In genomic region chr6:129180403-129181169, GRCm38 (mm10) we compare ENCODE assay signal across 8 mouse cellular contexts. TPM values are rescaled to one million over a fixed set of nuclear protein-coding genes. Genes with fewer than 3 reads are reported as not detected.
DNase-seq lines count a peak whose midpoint lies in the region; ATAC-seq and TF ChIP-seq lines count a peak whose summit lies in the region.

Gene Clec2d, plus strand, starts transcription at chr6:129180615.

- peak in 1 of 2 experiments; percentile 77; a peak in 2 of 4 replicates for TF ChIP-seq POLR2A in MEL (IDR thresholded peaks at IDR 0.05; ENCODE audit: control insufficient read depth in 1 of 2, insufficient read depth in 1 of 2, low read depth in 1 of 2, low read length in 2 of 2, poor library complexity in 1 of 2)

- ATAC-seq in forebrain, embryonic 15.5 days (replicated peaks) = peak; percentile 88
- ATAC-seq in lung, embryonic 14.5 days (ENCODE audit: insufficient read depth) = peak; percentile 87
- peak; percentile 95 for ATAC-seq in neutrophil, adult 5-6 weeks (ENCODE audit: extremely low read depth, insufficient number of reproducible peaks, low FRiP score, poor library complexity, severe bottlenecking)

- H3K36me3 ChIP-seq in MEL (ENCODE audit: control insufficient read depth in 1 of 2, insufficient read depth in 2 of 2, low read length in 2 of 2) = peaks cover 0 to 8% of the 10 kb centered on the region in 2 experiments; a peak in 2 of 4 replicates
- H3K36me3 ChIP-seq in forebrain, embryonic 15.5 days = no peaks in the 10 kb centered on the region
- peaks cover 17% of the 10 kb centered on the region for H3K36me3 ChIP-seq in lung, embryonic 14.5 days (ENCODE audit: insufficient read depth)

- no peaks in the 10 kb centered on the region for H3K27me3 ChIP-seq in MEL (ENCODE audit: control insufficient read depth in 1 of 2, insufficient read depth in 2 of 2, low read length in 2 of 2)
- no peaks in the 10 kb centered on the region for H3K27me3 ChIP-seq in forebrain, embryonic 15.5 days
- H3K27me3 ChIP-seq in lung, embryonic 14.5 days (ENCODE audit: insufficient read depth, low read length) = no peaks in the 10 kb centered on the region

- H3K27ac ChIP-seq in MEL (ENCODE audit: control insufficient read depth, low read depth, low read length) = peak within 1 kb of the TSS; percentile 89
- H3K27ac ChIP-seq in forebrain, embryonic 15.5 days (replicated peaks) = peak within 1 kb of the TSS; percentile 70
- peak within 1 kb of the TSS; percentile 98 for H3K27ac ChIP-seq in lung, embryonic 14.5 days (ENCODE audit: low read depth)

- no peaks in the 10 kb centered on the region for H3K9me3 ChIP-seq in MEL (replicated peaks; ENCODE audit: insufficient read depth, low read length)
- no peaks in the 10 kb centered on the region for H3K9me3 ChIP-seq in forebrain, embryonic 15.5 days
- no peaks in the 10 kb centered on the region for H3K9me3 ChIP-seq in lung, embryonic 14.5 days (ENCODE audit: low read depth, low read length)

- intact Hi-C loops in heart, postnatal 14 days (cut with DNase I) = loop anchor here (1.0 to 10.0 kb wide), 5 partner anchors 55 to 333 kb away; no protein-coding TSS in a partner anchor

- H3K4me3 ChIP-seq in MEL (ENCODE audit: control insufficient read depth in 1 of 2, insufficient read depth in 1 of 2, low read depth in 2 of 2, low read length in 2 of 2) = peak within 1 kb of the TSS; percentile 61 to 82
- peak within 1 kb of the TSS; percentile 34 for H3K4me3 ChIP-seq in forebrain, embryonic 15.5 days
- H3K4me3 ChIP-seq in lung, embryonic 14.5 days (ENCODE audit: low read depth, low read length) = peak within 1 kb of the TSS; percentile 44

- WGBS in forebrain, embryonic 15.5 days = under 1% methylated on average over 15 of the region's 15 CpGs
- under 1% methylated on average over 15 of the region's 15 CpGs for WGBS in large intestine, adult 2 months
- 1% methylated on average over 15 of the region's 15 CpGs for WGBS in lung, embryonic 14.5 days

- peak; percentile 67 for TF ChIP-seq RAD21 in MEL (IDR thresholded peaks at IDR 0.05; ENCODE audit: low read depth, low read length)

- DNase-seq in MEL (ENCODE audit: low read depth, low spot score) = peak; percentile 96
- DNase-seq in cerebellum, adult 11-12 months = peak; percentile 3
- DNase-seq in heart, postnatal 14 days = peak; percentile 80 to 86
- DNase-seq in large intestine, adult 2 months (ENCODE audit: low read depth, low spot score) = peak; percentile 100
- peak; percentile 98 for DNase-seq in lung, embryonic 14.5 days
- peak; percentile 61 for DNase-seq in testis, postnatal 14 days (ENCODE audit: low spot score)

- 0 out of 4 replicates have a peak, but pooled peaks of 1 of the 2 experiments have one; percentile 6 for TF ChIP-seq EP300 in MEL (IDR thresholded peaks at IDR 0.05; ENCODE audit: low read depth in 1 of 2, low read length in 2 of 2)

- peak within 1 kb of the TSS; percentile 45 for H3K4me2 ChIP-seq in forebrain, embryonic 15.5 days (replicated peaks)
- H3K4me2 ChIP-seq in lung, embryonic 14.5 days = peak within 1 kb of the TSS; percentile 62

- peaks cover 0 to 7% of the 10 kb centered on the region in 2 experiments; a peak in 2 of 4 replicates for H3K4me1 ChIP-seq in MEL (ENCODE audit: control insufficient read depth in 1 of 2, insufficient read depth in 2 of 2, low read length in 2 of 2)
- 0 out of 2 replicates have a peak, but pooled peaks cover 9% of the 10 kb centered on the region for H3K4me1 ChIP-seq in forebrain, embryonic 15.5 days
- peaks cover 6% of the 10 kb centered on the region for H3K4me1 ChIP-seq in lung, embryonic 14.5 days (ENCODE audit: insufficient read depth)

- peak within 1 kb of the TSS; percentile 74 for H3K9ac ChIP-seq in MEL (ENCODE audit: control insufficient read depth, low read depth, low read length, poor library complexity, severe bottlenecking)
- H3K9ac ChIP-seq in forebrain, embryonic 15.5 days (replicated peaks) = peak within 1 kb of the TSS; percentile 27
- peak within 1 kb of the TSS; percentile 60 for H3K9ac ChIP-seq in lung, embryonic 14.5 days

- TF ChIP-seq CTCF in MEL (IDR thresholded peaks at IDR 0.05 in 2 of 3, conservative IDR thresholded peaks at IDR 0.05 in 1 of 3; ENCODE audit: control insufficient read depth in 1 of 3, insufficient read depth in 1 of 3, low read depth in 2 of 3, low read length in 3 of 3, poor library complexity in 1 of 3, severe bottlenecking in 1 of 3) = peak; percentile 32 to 81 (median 69)
- peak; percentile 69 for TF ChIP-seq CTCF in lung, embryonic 14.5 days (IDR thresholded peaks at IDR 0.05; ENCODE audit: low read depth)

- H3K79me2 ChIP-seq in MEL (ENCODE audit: control insufficient read depth, insufficient read depth, low read length, poor library complexity) = peaks cover 3% of the 10 kb centered on the region

TF ChIP-seq in MEL, 35 proteins besides CTCF, POLR2A, EP300 and RAD21:
- TF ChIP-seq TBP (IDR thresholded peaks at IDR 0.05; ENCODE audit: low read depth, low read length) (peak; percentile 86), NELFE (IDR thresholded peaks at IDR 0.05; ENCODE audit: low read depth, low read length) (peak; percentile 73), USF1 (IDR thresholded peaks at IDR 0.05; ENCODE audit: low read depth, low read length) (no peak), E2F4 (IDR thresholded peaks at IDR 0.05; ENCODE audit: borderline replicate concordance, low read depth, low read length) (no peak), ZKSCAN1 (IDR thresholded peaks at IDR 0.05; ENCODE audit: low read depth, low read length) (no peak), GABPA (IDR thresholded peaks at IDR 0.05; ENCODE audit: low read depth, low read length) (no peak), ZC3H11A (IDR thresholded peaks at IDR 0.05; ENCODE audit: low read depth, low read length) (peak; percentile 73), MAZ (IDR thresholded peaks at IDR 0.05; ENCODE audit: low read depth, low read length) (peak; percentile 61; the same call in 1 of the 2 replicates), RCOR1 (IDR thresholded peaks at IDR 0.05; ENCODE audit: low read depth, low read length) (peak; percentile 62), USF2 (IDR thresholded peaks at IDR 0.05; ENCODE audit: borderline replicate concordance in 1 of 2, insufficient read depth in 1 of 2, low read depth in 1 of 2, low read length in 2 of 2) (no peak), MXI1 (IDR thresholded peaks at IDR 0.05; ENCODE audit: low read depth, low read length) (peak; percentile 68), CHD2 (IDR thresholded peaks at IDR 0.05; ENCODE audit: low read length) (no peak), SIN3A (IDR thresholded peaks at IDR 0.05; ENCODE audit: low read length) (peak; percentile 75), TCF12 (IDR thresholded peaks at IDR 0.05; ENCODE audit: low read depth, low read length) (no peak), MYC (IDR thresholded peaks at IDR 0.05; ENCODE audit: low read depth, low read length) (peak; percentile 62; the same call in 1 of the 2 replicates), UBTF (IDR thresholded peaks at IDR 0.05; ENCODE audit: borderline replicate concordance, insufficient read depth, low read depth, low read length) (no peak), JUND (IDR thresholded peaks at IDR 0.05; ENCODE audit: low read depth, low read length) (0 out of 2 replicates have a peak, but pooled peaks have one; percentile 32), MAX (IDR thresholded peaks at IDR 0.05; ENCODE audit: low read length) (peak; percentile 60; the same call in 1 of the 2 replicates), MEF2A (IDR thresholded peaks at IDR 0.05; ENCODE audit: extremely low read depth, insufficient replicate concordance, low read depth, low read length, poor library complexity, severe bottlenecking) (no peak), ZMIZ1 (IDR thresholded peaks at IDR 0.05; ENCODE audit: low read depth, low read length) (peak; percentile 60; the same call in 1 of the 2 replicates), NRF1 (IDR thresholded peaks at IDR 0.05; ENCODE audit: insufficient read depth, low read depth, low read length, poor library complexity, severe bottlenecking) (no peak), MYB (IDR thresholded peaks at IDR 0.05; ENCODE audit: low read depth, low read length) (no peak), KAT2A (conservative IDR thresholded peaks at IDR 0.05; ENCODE audit: low read depth, low read length) (no peak), TAL1 (IDR thresholded peaks at IDR 0.05; ENCODE audit: low read length) (no peak), CHD1 (IDR thresholded peaks at IDR 0.05; ENCODE audit: low read depth, low read length) (no peak), POLR2AphosphoS2 (IDR thresholded peaks at IDR 0.05; ENCODE audit: low read length) (peak; percentile 61; the same call in 1 of the 2 replicates), ETS1 (IDR thresholded peaks at IDR 0.05; ENCODE audit: low read depth, low read length) (peak; percentile 77), MAFK (IDR thresholded peaks at IDR 0.05; ENCODE audit: borderline replicate concordance, low read depth, low read length) (no peak), SMC3 (IDR thresholded peaks at IDR 0.05; ENCODE audit: low read depth, low read length) (peak; percentile 91), HCFC1 (IDR thresholded peaks at IDR 0.05; ENCODE audit: low read depth, low read length) (peak; percentile 67), BHLHE40 (IDR thresholded peaks at IDR 0.05; ENCODE audit: borderline replicate concordance, low read depth, low read length) (no peak), ZNF384 (IDR thresholded peaks at IDR 0.05; ENCODE audit: low read depth, low read length) (no peak), GATA1 (IDR thresholded peaks at IDR 0.05; ENCODE audit: low read depth, low read length) (no peak), ELF1 (IDR thresholded peaks at IDR 0.05; ENCODE audit: low read depth, low read length) (0 out of 2 replicates have a peak, but pooled peaks have one; percentile 38), POLR2AphosphoS5 (IDR thresholded peaks at IDR 0.05; ENCODE audit: borderline replicate concordance, low read depth, low read length) (0 out of 2 replicates have a peak, but pooled peaks have one; percentile 44)

RNA-seq across cellular contexts. Expression of gene Clec2d, which starts in this region (rescaled TPM):
- total RNA-seq in MEL (2012; rRNA removed) = 1.7 and 2.8 TPM in 2 replicates
- under 1 TPM in 1 of 2 experiments, not detected in 1; 0.50 TPM for polyA plus RNA-seq in MEL (2012; ENCODE audit: insufficient read depth in 1 of 2, insufficient read length in 2 of 2, low read depth in 1 of 2, low replicate concordance in 2 of 2, missing spikeins in 1 of 2)
- 0.14 TPM in 1 of 2 replicates, not detected in the other for polyA plus RNA-seq in forebrain, embryonic 15.5 days (2015; fragmentation: Nextera tagmentation; extraction: Ambion mirVana)
- 10 to 100 TPM; 43.5 to 46.0 TPM for total RNA-seq in heart, postnatal 14 days (2021)
- 122 and 149 TPM in 2 replicates for polyA plus RNA-seq in large intestine, adult 2 months (2012; rRNA removed)
- polyA plus RNA-seq in lung, embryonic 14.5 days (2014; fragmentation: Nextera tagmentation; extraction: Ambion mirVana) = 0.51 and 0.59 TPM in 2 replicates
- total RNA-seq in neutrophil, adult 5-6 weeks (2017) = 513 and 543 TPM in 2 replicates

Comparison
In these comparisons a context has a peak if more than half of its experiments do, and no peak if none do; other contexts are left out.
1. Peak in every context shown above with its lines: DNase-seq, ATAC-seq, H3K4me3 ChIP-seq and H3K27ac ChIP-seq.
2. RNA of gene Clec2d (total RNA-seq): 513 to 543 TPM in neutrophil, adult 5-6 weeks and 43.5 to 46.0 TPM in heart, postnatal 14 days; 1.7 to 2.8 TPM in MEL; every median in the first group is over 10 times any median in the second.
3. RNA of gene Clec2d (total RNA-seq): 513 to 543 TPM in neutrophil, adult 5-6 weeks; 43.5 to 46.0 TPM in heart, postnatal 14 days; every median in the first group is over 10 times any median in the second.
4. RNA of gene Clec2d (polyA plus RNA-seq): 122 to 149 TPM in large intestine, adult 2 months; 0.51 to 0.59 TPM in lung, embryonic 14.5 days, 0.50 TPM in MEL and 0.14 TPM in forebrain, embryonic 15.5 days; every median in the first group is over 10 times any median in the second.
5. Peak in ATAC-seq, H3K4me3 ChIP-seq, H3K27ac ChIP-seq, H3K9ac ChIP-seq and H3K4me2 ChIP-seq in forebrain, embryonic 15.5 days; RNA of the gene not detected or under 1 TPM.
6. Peak in DNase-seq, ATAC-seq, H3K4me3 ChIP-seq, H3K27ac ChIP-seq, H3K9ac ChIP-seq and H3K4me2 ChIP-seq in lung, embryonic 14.5 days; RNA of the gene not detected or under 1 TPM.
7. DNase-seq: peak in every context shown above with its lines; median percentile 100 in large intestine, adult 2 months; 98 in lung, embryonic 14.5 days; 96 in MEL; 83 in heart, postnatal 14 days; 61 in testis, postnatal 14 days; 3 in cerebellum, adult 11-12 months.